Mouse (Mus musculus) liver, adult 2 months (tissue): ENCODE results near the gene Ric8b.

Source experiments
- CTCF ChIP-seq: fragments of 200-500 bp; IDR thresholded peaks from 2 replicates; pipeline ENCODE4 v1.5.1; 2011; ENCODE audit warnings: low read depth, low read length, control low read depth
- POLR2A ChIP-seq: fragments of 200-500 bp; IDR thresholded peaks from 2 replicates; pipeline ENCODE4 v1.6.1; 2011; ENCODE audit warnings: low read length, control low read depth; ENCODE audit not compliant: insufficient read depth; ENCODE audit errors: extremely low read depth

DNA sequence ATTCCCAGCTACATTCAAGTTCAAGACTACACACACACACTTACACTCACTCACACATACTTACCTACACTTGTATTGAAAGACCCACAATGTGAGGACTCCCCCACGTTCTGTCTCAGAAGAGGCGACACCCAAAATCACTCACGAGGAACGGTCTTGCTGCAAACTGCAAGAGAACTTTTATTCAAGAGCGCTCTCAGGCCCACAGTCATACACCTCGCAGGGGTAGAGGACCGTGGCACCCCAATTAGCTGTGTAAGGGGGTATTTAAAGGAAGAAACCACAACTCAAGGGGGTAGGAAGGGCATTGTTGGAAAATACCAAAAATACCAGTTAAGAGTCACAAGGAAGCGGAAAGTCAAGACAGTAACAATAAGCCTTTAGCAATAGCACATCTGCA, 130.6 kb downstream of the Ric8b start:
- no peak for TF ChIP-seq CTCF
- no peak for TF ChIP-seq POLR2A
